Mouse (Mus musculus) midbrain, embryonic 14.5 days (tissue): ENCODE results near the gene Kctd2. TPM values are rescaled to one million over a fixed set of nuclear protein-coding genes. Genes with fewer than 3 reads are reported as not detected.
"Not testable (repeated sequence)": the region's sequence is repeated elsewhere in the genome, so short reads cannot be mapped to it uniquely, and the experiment has no call there.

Experiments
- ATAC-seq: fragments of 200-750 bp; cut with Nextera tagmentation; 2 replicates; pipeline ENCODE4 v1.8.0; 2017; ENCODE audit warnings: moderate number of reproducible peaks, moderate library complexity; ENCODE audit not compliant: low FRiP score, low TSS enrichment
- DNase-seq: peaks from one replicate; pipeline ENCODE4 v3.0.0-alpha.2; 2015
- H3K27ac ChIP-seq: fragments of 300-500 bp; sonication (generic); replicated peaks from 2 replicates; pipeline ENCODE4 v1.5.1; 2014; ENCODE audit warnings: mild to moderate bottlenecking, low read depth, low read length, moderate library complexity
- H3K27me3 ChIP-seq: fragments of 300-500 bp; sonication (generic); 2 replicates; pipeline ENCODE4 v1.6.1; 2014; ENCODE audit warnings: low read length, control low read depth, mixed read lengths; ENCODE audit not compliant: control insufficient read depth, insufficient read depth
- H3K36me3 ChIP-seq: fragments of 300-500 bp; sonication (generic); 2 replicates; pipeline ENCODE4 v1.6.1; 2014; ENCODE audit warnings: low read length, control low read depth; ENCODE audit not compliant: control insufficient read depth, insufficient read depth
- H3K4me1 ChIP-seq: fragments of 300-500 bp; sonication (generic); 2 replicates; pipeline ENCODE4 v1.6.1; 2014; ENCODE audit warnings: mild to moderate bottlenecking, antibody characterized with exemption, low read length, control low read depth; ENCODE audit not compliant: control insufficient read depth, insufficient read depth
- H3K4me2 ChIP-seq: fragments of 300-500 bp; sonication (generic); 2 replicates; pipeline ENCODE4 v1.6.1; 2014; ENCODE audit warnings: mild to moderate bottlenecking, low read length, moderate library complexity
- H3K4me3 ChIP-seq: fragments of 300-500 bp; sonication (generic); replicated peaks from 2 replicates; pipeline ENCODE4 v1.5.1; 2014; ENCODE audit warnings: low read depth, low read length
- H3K9ac ChIP-seq: fragments of 300-500 bp; sonication (generic); replicated peaks from 2 replicates; pipeline ENCODE4 v1.6.1; 2014; ENCODE audit warnings: mild to moderate bottlenecking, low read length, moderate library complexity
- H3K9me3 ChIP-seq: fragments of 300-500 bp; sonication (generic); 2 replicates; pipeline ENCODE4 v1.6.1; 2016; ENCODE audit warnings: low read length, control low read depth, mixed read lengths; ENCODE audit not compliant: control insufficient read depth
- WGBS: fragments of 180-500 bp; shearing (Covaris S2); extraction: QIAGEN DNeasy Blood & Tissue Kit; methylation state at CpG from one replicate; pipeline ENCODE4 v1.1.7; 2014; 5-methylcytosine and 5-hydroxymethylcytosine counted together
- polyA plus RNA-seq: library from polyadenylated mRNA; unstranded; fragments of >200 nt; fragmentation: Nextera tagmentation; extraction: Ambion mirVana; gene quantifications from 2 replicates; pipeline ENCODE4 v1.2.1, GENCODE M21; 2014

The Kctd2 gene
- polyA plus RNA-seq, 1 experiment from 2014 or later: 37.3 TPM

- Histone ChIP-seq H3K27me3 (no peaks in the 10 kb centered on the region), H3K36me3 (no peaks in the 10 kb centered on the region), H3K4me1 (no peaks in the 10 kb centered on the region), H3K4me3 (no peak overlapping the region), H3K9me3 (no peaks in the 10 kb centered on the region), H3K4me2 (no peak overlapping the region), H3K27ac (no peak overlapping the region), H3K9ac (no peak overlapping the region)
- ATAC-seq (no peak), DNase-seq (no peak)
- WGBS: 76% methylated on average over 4 of the region's 4 CpGs
Measured at GRCm38 (mm10) chr11:115453306-115453705, 33.4 kb downstream of the Kctd2 start.

GRCm38 (mm10) chr11:115454822-115455221 is 34.9 kb downstream of the Kctd2 start:
- not testable (repeated sequence) for H3K36me3 ChIP-seq, ATAC-seq, DNase-seq, H3K4me1 ChIP-seq, H3K9ac ChIP-seq, H3K27ac ChIP-seq, H3K4me3 ChIP-seq, H3K4me2 ChIP-seq, H3K27me3 ChIP-seq, H3K9me3 ChIP-seq
- 89% methylated on average over 6 of the region's 6 CpGs for WGBS

GRCm38 (mm10) chr11:115455619-115456018 is 35.7 kb downstream of the Kctd2 start:
- Histone ChIP-seq H3K4me2 (no peak overlapping the region), H3K36me3 (no peaks in the 10 kb centered on the region), H3K27me3 (no peaks in the 10 kb centered on the region), H3K4me1 (no peaks in the 10 kb centered on the region), H3K9me3 (no peaks in the 10 kb centered on the region), H3K4me3 (no peak overlapping the region), H3K27ac (no peak overlapping the region), H3K9ac (no peak overlapping the region)
- WGBS: 86% methylated on average over 15 of the region's 15 CpGs
- DNase-seq (no peak), ATAC-seq (no peak)

GRCm38 (mm10) chr11:115456182-115456581 is 36.3 kb downstream of the Kctd2 start:
- DNase-seq: no peak
- Histone ChIP-seq H3K4me3 (no peak overlapping the region), H3K9me3 (no peaks in the 10 kb centered on the region), H3K9ac (no peak overlapping the region), H3K27me3 (no peaks in the 10 kb centered on the region), H3K4me1 (no peaks in the 10 kb centered on the region), H3K27ac (no peak overlapping the region), H3K36me3 (no peaks in the 10 kb centered on the region), H3K4me2 (no peak overlapping the region)
- no peak for ATAC-seq
- WGBS: 86% methylated on average over 5 of the region's 5 CpGs

- H3K4me3 ChIP-seq: no peak overlapping the region
- no peak overlapping the region for H3K9ac ChIP-seq
- WGBS: 42% methylated on average over 6 of the region's 6 CpGs
- H3K4me2 ChIP-seq: no peak overlapping the region
- no peak for DNase-seq
- H3K9me3 ChIP-seq: no peaks in the 10 kb centered on the region
- ATAC-seq: no peak
- H3K36me3 ChIP-seq: no peaks in the 10 kb centered on the region
- H3K27ac ChIP-seq: no peak overlapping the region
- H3K27me3 ChIP-seq: no peaks in the 10 kb centered on the region
- H3K4me1 ChIP-seq: no peaks in the 10 kb centered on the region
Measured at GRCm38 (mm10) chr11:115457405-115457804, 37.5 kb downstream of the Kctd2 start.

- ATAC-seq: no peak
- Histone ChIP-seq H3K4me1 (no peaks in the 10 kb centered on the region), H3K4me3 (no peak overlapping the region), H3K36me3 (no peaks in the 10 kb centered on the region), H3K4me2 (no peak overlapping the region), H3K9ac (no peak overlapping the region), H3K27me3 (no peaks in the 10 kb centered on the region), H3K27ac (no peak overlapping the region), H3K9me3 (no peaks in the 10 kb centered on the region)
- no peak for DNase-seq
- WGBS: 18% methylated on average over 8 of the region's 8 CpGs
Measured at GRCm38 (mm10) chr11:115460976-115461375, 41.0 kb downstream of the Kctd2 start.

GRCm38 (mm10) chr11:115461846-115462242 is 41.9 kb downstream of the Kctd2 start:
- no peaks in the 10 kb centered on the region for H3K9me3 ChIP-seq
- H3K9ac ChIP-seq: no peak overlapping the region
- no peaks in the 10 kb centered on the region for H3K4me1 ChIP-seq
- WGBS: 71% methylated on average over 5 of the region's 5 CpGs
- no peak overlapping the region for H3K4me2 ChIP-seq
- H3K27me3 ChIP-seq: no peaks in the 10 kb centered on the region
- DNase-seq (no peak), ATAC-seq (no peak)
- H3K36me3 ChIP-seq: no peaks in the 10 kb centered on the region
- no peak overlapping the region for H3K27ac ChIP-seq
- H3K4me3 ChIP-seq: no peak overlapping the region

GRCm38 (mm10) chr11:115462243-115462891 is 42.4 kb downstream of the Kctd2 start, which contains the start of gene Slc16a5:
Slc16a5 (plus strand) TSS chr11:115462474.
- Histone ChIP-seq H3K4me1 (no peaks in the 10 kb centered on the region), H3K9me3 (no peaks in the 10 kb centered on the region), H3K27ac (no peak within 1 kb of the TSS), H3K9ac (no peak within 1 kb of the TSS; the same call in 1 of the 2 replicates), H3K36me3 (no peaks in the 10 kb centered on the region), H3K4me3 (no peak within 1 kb of the TSS), H3K4me2 (no peak within 1 kb of the TSS), H3K27me3 (no peaks in the 10 kb centered on the region)
- ATAC-seq (no peak), DNase-seq (no peak)
- 81% methylated on average over 16 of the region's 16 CpGs for WGBS

GRCm38 (mm10) chr11:115463397-115463796 is 43.5 kb downstream of the Kctd2 start:
- no peaks in the 10 kb centered on the region for H3K4me1 ChIP-seq
- no peaks in the 10 kb centered on the region for H3K9me3 ChIP-seq
- WGBS: 79% methylated on average over 11 of the region's 11 CpGs
- no peaks in the 10 kb centered on the region for H3K27me3 ChIP-seq
- DNase-seq: no peak
- no peak overlapping the region for H3K9ac ChIP-seq
- H3K4me3 ChIP-seq: no peak overlapping the region
- ATAC-seq: no peak
- H3K27ac ChIP-seq: no peak overlapping the region
- no peak overlapping the region for H3K4me2 ChIP-seq
- no peaks in the 10 kb centered on the region for H3K36me3 ChIP-seq
